Mouse (Mus musculus) MEL (cell line): Measurements from ENCODE around the gene A630095N17Rik.

ENCODE experiments used
- MAFK ChIP-seq: IDR thresholded peaks from 2 replicates; pipeline ENCODE4 v1.6.1; 2011; ENCODE audit warnings: low read depth, mild to moderate bottlenecking, low read length, improper control_type of control experiment, borderline replicate concordance
- MXI1 ChIP-seq: IDR thresholded peaks from 2 replicates; pipeline ENCODE4 v1.6.1; 2011; ENCODE audit warnings: mild to moderate bottlenecking, low read depth, low read length, improper control_type of control experiment
- NRF1 ChIP-seq: IDR thresholded peaks from 2 replicates; pipeline ENCODE4 v1.6.1; 2014; ENCODE audit warnings: low read depth, mild to moderate bottlenecking, inconsistent platforms, low read length, improper control_type of control experiment, moderate library complexity; ENCODE audit not compliant: poor library complexity, insufficient read depth, severe bottlenecking
- SIN3A ChIP-seq: IDR thresholded peaks from 2 replicates; pipeline ENCODE4 v1.6.1; 2012; ENCODE audit warnings: low read length, improper control_type of control experiment, inconsistent platforms

- peak; percentile 76 for TF ChIP-seq MXI1
- peak; percentile 53 for TF ChIP-seq NRF1
- TF ChIP-seq MAFK, result no peak
- TF ChIP-seq SIN3A, result peak; percentile 64; the same call in 1 of the 2 replicates
Observed at GRCm38 (mm10) chr1:75251112-75251970, 19.4 kb upstream of the A630095N17Rik start.
